Mouse (Mus musculus) thymus, postnatal 10 days (tissue): Measurements from ENCODE around the gene St7l.

Experiments
- DNase-seq, 2 experiments: peaks; one replicate each; pipeline ENCODE4 v3.0.0; 2021; ENCODE audit warnings: low spot score in 2 of 2

The St7l gene

DNA sequence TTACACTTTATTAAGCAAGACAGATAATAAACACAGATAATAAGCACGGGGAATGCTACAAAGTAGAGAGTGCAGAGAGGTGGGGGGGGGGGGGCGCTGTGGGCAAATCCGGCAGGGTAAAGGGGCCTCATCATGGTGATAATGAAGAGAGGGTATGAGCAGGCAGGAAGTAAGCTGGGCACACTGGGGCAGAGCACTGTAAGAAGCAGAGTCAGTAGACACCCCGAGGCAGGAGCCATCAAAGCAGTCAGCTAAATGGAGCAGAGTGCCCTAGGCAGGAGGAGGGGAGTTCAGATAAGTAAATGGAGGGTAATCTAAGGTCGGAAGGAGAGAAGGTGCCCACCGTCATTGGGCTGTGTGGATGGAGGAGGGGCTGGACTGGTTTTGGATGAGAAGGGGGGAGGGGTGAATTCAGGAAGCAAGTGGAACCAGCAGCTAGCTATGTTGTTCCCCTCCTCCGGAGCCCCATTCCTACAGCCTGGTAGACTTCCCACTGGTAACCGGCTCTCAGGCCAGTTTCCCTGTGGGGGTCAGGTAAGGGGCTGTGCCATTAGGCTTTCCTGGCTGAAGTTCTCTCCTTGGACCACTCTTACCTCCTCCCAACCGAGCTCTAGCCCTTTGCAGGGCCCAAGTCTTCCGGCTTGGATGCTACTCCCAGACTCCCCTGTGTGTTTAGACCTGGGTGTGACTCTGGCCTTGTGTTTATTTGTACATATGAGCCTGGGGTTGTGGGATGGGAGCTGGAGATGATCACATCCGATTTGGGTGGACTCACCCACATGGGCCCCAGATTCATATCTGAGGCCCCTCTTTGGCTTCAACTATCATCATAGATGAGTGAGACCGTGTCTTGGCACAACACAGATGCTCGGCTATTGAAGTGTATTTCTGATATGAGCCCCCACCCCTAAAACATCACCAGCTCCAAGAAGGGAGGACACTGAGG is 99.8 kb downstream of the St7l start:
- DNase-seq = peak; percentile 15 to 46

DNA sequence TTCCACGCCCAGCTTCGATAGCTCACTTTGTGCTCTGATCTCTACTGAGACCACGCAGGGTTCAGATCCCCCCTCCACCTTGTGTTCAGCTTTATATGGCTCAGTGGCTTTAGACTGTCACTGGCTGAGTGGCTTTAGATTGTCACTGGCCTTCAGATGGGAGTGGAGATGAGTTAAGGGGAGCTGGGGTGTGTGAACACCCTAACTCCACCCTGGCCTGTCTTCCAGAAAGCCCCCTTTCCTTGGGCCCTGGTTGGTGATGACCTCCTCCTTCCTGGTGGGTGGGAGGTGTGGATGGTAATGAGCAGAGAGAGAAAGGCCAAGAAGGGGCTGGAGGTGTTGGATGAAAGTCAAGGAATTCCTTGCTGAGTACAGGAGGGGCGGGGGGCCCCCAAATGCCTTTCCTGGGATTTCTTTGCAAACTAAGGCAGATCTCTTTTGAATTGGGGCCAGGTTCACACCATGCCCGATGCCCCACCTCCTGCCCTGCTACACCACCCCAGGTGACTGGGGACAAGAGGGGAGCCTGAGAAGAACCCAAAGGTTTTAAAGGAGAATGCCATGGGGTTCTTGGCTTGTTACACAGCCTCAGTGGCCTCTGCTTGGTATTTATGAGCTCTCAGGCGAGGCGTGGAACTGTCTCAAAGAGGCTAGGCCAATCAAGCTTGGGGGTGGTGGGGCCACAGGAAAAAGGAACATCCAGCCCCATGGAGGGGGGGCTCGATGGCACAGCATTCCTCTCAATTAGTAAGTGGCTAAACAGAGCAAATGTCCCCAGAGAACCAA is 101.5 kb downstream of the St7l start:
- DNase-seq = no peak

DNA sequence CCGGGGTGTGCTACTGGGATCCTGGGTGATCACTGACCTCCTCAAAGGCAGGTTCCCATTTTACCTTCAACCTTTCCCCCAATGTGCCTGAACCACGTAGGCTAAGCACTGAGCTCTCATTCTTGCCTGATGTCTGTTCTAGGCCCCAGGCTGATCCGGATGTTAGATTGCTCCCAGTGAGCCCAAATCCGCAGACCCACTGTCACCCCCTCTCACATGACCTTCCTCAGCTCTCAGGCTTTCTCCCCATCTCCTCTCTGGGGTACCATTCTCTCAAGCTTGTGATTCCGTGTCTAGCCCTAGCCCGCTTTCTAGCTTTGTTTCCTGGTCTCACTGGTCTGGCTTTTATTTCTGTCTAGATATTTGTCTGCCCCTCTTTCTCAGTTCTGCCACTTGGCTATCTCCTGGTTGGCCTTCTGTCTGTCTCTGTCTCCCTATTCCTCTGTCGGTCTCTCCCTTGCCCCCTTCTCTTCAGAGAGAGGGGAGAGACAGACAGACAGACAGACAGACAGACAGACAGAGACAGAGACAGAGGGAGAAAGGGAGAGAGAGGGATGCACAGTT is 102.3 kb downstream of the St7l start:
- DNase-seq = no peak

DNA sequence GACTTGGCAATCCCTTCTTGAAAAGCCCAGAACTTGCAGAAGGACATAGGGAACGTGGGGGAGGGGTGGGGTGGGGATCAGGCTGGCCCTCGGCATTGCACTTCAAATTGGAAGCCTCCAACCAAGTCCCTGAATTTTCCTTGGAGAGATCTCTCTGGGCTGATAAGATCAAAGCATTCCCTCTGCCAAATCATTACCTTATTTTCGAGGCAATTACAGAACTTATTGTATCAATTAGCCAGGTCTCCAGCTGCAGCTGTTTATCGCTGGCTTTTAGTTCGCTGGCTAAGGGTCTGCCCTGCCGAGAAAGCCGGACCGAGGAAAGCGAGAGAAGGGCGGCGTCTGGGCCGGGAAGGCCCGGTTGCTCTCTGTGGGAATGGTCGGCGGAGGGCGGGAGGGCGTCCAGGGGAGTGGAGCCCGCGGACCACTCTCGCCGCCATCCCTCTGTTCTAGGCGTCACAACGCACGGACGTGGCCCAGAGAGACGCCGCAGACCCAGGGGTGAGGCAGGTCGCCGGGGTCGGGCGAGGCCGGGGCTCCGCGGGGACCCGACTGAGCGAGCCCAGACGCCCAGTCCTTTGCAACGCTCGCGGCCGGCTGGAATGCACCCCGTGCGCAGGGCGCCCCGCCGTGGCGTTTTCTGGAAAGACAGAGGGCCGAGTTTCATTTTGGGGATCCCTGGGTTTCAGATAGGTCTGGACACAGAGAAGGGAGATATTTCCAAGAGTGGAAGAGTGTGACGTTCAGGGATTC is 103.9 kb downstream of the St7l start:
- DNase-seq = peak; percentile 60 to 82
